Mouse (Mus musculus) left cerebral cortex, adult 18-20 months (tissue): Measurements from ENCODE around the gene Tm9sf4. TPM values are rescaled to one million over a fixed set of nuclear protein-coding genes. Genes with fewer than 3 reads are reported as not detected.

Experiments used
- DNase-seq, 2 experiments: peaks; one replicate each; pipeline ENCODE4 v3.0.0; 2021 to 2022; ENCODE audit warnings: low spot score in 2 of 2, mixed read lengths in 1 of 2
- total RNA-seq, 2 experiments: library from RNA; stranded (reverse); gene quantifications; 2 replicates each; pipeline ENCODE4 v1.2.3; 2021

Gene Tm9sf4
- total RNA-seq, 2 experiments from 2014 or later: 101 to 106 TPM

DNA sequence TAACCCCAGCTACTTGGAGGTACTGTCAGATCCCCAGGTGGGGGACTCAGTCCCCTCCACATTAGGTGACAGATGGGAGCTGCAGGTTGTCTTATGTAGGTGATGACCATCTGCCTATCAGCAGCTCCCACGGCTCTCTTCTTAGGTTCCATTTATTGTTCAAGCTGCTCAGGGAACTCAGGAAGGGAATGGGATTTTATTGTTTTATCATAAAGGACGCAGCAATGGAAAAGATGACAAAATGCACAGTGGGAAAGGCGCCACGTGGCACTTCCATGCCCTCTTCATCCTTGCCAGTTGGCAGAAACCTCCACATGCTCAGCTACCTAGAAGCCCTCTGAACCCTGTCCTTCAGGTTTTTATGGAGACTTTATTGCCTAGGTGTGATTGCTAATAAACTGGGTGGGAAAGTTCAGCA is 8.1 kb upstream of the Tm9sf4 start:
- DNase-seq: no peak

- no peak for DNase-seq
Measured at GRCm38 (mm10) chr2:153157270-153157669, 3.8 kb upstream of the Tm9sf4 start.

GRCm38 (mm10) chr2:153160133-153160532 is 970 bp upstream of the Tm9sf4 start:
- no peak for DNase-seq

DNA sequence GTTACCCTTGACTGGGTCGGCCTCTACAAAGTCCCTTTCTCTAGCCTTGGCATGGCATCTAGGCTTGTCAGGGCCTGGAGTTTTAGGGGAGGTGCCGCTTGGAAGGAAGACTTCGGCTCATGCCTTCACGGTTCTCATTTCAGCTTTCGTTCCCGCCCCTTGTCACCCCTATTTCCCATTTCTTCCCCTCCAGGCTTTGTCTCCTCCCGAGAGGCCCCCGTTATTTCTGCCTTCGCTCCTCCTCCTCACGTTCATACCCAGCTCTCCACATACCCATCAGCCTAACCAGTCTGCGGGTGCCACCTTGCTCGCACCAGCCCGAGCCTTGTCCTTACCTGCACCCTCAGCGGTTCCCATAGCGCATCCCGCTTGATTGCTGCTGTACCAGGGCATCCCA is 579 bp downstream of the Tm9sf4 start:
- no peak for DNase-seq

- DNase-seq: no peak
Measured at GRCm38 (mm10) chr2:153167136-153167535, 6.0 kb downstream of the Tm9sf4 start.

- no peak for DNase-seq
Measured at GRCm38 (mm10) chr2:153168134-153168820, 7.2 kb downstream of the Tm9sf4 start.

DNA sequence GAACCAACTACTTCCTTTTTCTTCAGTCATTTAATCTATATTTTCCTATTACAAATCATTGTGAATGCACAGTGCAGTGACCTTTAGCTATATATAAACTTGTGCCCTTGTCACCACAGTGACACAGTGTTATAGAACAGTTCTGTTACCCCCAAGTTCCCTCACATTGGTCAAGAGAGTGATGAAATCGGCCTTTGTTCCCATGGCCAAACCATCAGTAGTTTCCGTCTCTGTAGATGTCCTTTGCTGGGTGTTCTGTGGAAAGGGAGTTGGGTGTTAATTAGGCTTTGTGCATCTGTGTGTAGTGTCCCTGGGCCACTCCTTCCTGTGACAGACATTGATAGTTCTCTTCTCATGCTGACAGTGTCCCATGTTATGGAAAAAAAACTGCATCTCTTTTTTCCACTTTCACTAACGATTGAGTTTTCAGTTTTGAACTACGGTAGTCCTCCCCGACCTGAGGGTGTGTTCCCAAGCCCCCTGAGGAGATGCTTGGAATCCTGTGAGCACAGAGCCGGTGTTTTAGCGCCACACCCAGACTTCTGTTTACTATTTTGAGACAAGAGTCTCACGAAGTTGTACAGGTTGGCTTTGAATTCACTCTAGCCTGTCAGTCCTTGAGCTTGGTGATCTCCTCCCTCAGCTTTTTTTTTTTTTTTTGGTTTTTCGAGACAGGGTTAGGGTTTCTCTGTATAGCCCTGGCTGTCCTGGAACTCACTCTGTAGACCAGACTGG is 9.6 kb downstream of the Tm9sf4 start:
- no peak for DNase-seq

- no peak for DNase-seq
Measured at GRCm38 (mm10) chr2:153171966-153172365, 10.9 kb downstream of the Tm9sf4 start.

- no peak for DNase-seq
Measured at GRCm38 (mm10) chr2:153175995-153176570, 15.0 kb downstream of the Tm9sf4 start.

- no peak for DNase-seq
Measured at GRCm38 (mm10) chr2:153177188-153177587, 16.1 kb downstream of the Tm9sf4 start.

- DNase-seq: peak in 1 of 2 experiments; percentile 27
Measured at GRCm38 (mm10) chr2:153179126-153179860, 18.2 kb downstream of the Tm9sf4 start.

DNA sequence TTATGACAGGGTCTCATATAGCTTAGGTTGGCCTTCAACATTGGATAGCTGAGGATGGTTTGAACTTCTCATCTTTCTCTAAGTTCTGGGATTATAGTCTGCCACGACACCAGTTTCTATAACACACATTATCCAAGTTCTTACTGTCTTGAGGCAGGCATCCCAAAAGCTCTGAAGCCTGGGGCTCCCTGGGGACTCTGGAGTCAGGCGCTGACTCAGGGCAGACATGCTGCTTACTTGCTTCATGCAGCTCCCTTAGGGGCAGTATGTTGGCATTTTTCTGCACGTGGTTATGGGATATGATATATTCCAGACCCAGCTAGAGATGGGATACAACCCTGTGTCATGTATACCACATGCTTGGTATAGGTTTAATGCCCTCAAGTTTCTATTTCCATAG is 18.9 kb downstream of the Tm9sf4 start:
- no peak for DNase-seq

GRCm38 (mm10) chr2:153186176-153186591 is 25.1 kb downstream of the Tm9sf4 start:
- DNase-seq: peak in 1 of 2 experiments; percentile 25

GRCm38 (mm10) chr2:153187848-153188247 is 26.7 kb downstream of the Tm9sf4 start:
- DNase-seq: no peak

GRCm38 (mm10) chr2:153191242-153191641 is 30.1 kb downstream of the Tm9sf4 start:
- no peak for DNase-seq

DNA sequence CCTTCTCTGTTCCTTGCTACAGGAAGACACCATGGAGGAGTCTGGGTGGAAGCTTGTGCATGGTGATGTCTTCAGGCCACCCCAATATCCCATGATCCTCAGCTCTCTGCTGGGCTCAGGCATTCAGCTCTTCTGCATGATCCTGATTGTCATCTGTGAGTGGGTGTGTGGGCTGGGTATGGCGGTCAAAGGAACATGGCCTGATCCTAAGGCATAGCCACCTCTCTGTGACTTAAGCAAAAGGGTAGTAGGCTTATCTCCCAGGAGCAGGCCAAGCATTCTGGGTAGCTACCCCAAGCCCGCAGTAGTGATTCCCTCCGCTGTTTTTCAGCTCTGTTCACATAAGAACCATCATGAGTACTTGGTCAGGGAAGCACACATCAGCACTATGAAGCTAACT is 33.2 kb downstream of the Tm9sf4 start:
- DNase-seq: no peak

DNA sequence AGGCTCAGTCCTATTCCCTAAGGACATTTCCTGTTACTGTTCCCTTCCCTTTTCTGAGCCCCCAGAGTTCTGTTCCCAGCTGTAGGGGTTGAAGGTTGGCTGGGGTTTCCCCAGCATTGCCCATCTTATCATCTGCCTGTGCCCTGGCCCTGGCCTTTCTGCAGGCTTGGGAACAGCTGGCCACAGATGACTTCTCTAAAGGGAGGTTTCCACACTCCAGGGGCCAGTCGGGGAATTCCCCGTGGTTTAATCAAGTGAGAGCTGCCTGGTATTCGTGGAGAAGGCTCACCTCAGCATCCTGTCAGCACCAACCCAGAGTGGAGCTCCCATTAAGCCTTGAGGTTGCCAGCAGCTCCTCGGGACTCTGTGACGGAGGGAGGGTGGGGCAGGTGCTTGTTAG is 37.4 kb downstream of the Tm9sf4 start:
- DNase-seq: no peak

DNA sequence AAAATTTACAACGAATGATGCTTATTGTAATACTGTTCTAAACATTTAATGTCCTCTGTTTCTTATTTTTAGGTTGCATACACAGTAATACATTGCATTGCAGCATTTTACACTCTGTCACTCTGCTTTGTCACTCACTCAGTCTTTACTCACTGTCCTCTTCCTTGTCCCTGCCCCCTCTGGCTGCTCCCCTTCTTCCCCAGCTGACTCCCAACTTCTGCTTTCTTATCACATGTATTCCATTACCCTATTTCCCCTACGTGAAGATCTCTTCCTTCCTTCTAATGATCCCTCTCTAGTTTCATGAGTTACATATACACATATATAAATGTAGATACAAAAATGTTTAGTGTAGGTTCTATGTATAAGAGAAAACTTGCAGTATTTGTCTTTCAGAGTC is 38.0 kb downstream of the Tm9sf4 start:
- DNase-seq: no peak

DNA sequence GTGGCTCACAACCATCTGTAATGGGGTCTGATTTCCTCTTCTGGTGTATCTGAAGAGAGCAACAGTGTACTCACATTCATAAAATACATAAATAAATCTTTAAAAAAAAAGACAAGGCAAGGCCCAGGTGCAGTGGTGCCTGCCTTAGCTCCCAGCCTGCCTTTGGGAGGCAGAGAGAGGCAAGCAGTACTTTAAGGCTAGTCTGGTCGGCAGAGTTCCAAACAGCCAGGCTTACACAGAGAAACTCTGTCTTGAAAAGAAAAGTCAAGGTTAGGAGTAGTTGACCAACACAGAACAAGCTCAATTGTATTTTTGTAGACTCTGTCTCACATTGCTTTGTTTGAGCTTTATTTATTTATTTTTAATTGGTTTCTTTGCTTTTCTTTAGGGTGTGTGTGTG is 41.7 kb downstream of the Tm9sf4 start:
- no peak for DNase-seq

GRCm38 (mm10) chr2:153208149-153208548 is 47.0 kb downstream of the Tm9sf4 start:
- DNase-seq: no peak

- no peak for DNase-seq
Measured at GRCm38 (mm10) chr2:153209286-153209685, 48.2 kb downstream of the Tm9sf4 start.

GRCm38 (mm10) chr2:153211451-153211850 is 50.3 kb downstream of the Tm9sf4 start:
- DNase-seq: no peak
